ENCODE assay signal across 15 mouse cellular contexts in genomic region chr6:21325251-21325650, GRCm38 (mm10).
DNase-seq lines count a peak whose midpoint lies in the region; ATAC-seq and TF ChIP-seq lines count a peak whose summit lies in the region.
"Had no signal": no experiment of that assay in that cellular context is flagged by ENCODE, and none has a peak within 500 bp of the region (broad histone marks: within the 10 kb centered on the region; RNA-seq: fewer than 3 reads in every experiment).

No protein-coding gene starts in this region.

- H3K4me1 ChIP-seq in forebrain, embryonic 15.5 days = peaks cover 22% of the 10 kb centered on the region
- peaks cover 11% of the 10 kb centered on the region for H3K4me1 ChIP-seq in midbrain, embryonic 11.5 days (ENCODE audit: control insufficient read depth, insufficient read depth, low read length)
- no peaks in the 10 kb centered on the region for H3K4me1 ChIP-seq in liver, embryonic 11.5 days (replicated peaks; ENCODE audit: control insufficient read depth, insufficient read depth, low read length)
- H3K4me1 ChIP-seq in thymus, adult 2 months (replicated peaks; ENCODE audit: control insufficient read depth, insufficient read depth, low read length) = no peaks in the 10 kb centered on the region
- H3K4me1 ChIP-seq: heart, embryonic 15.5 days had no signal

- H3K36me3 ChIP-seq in forebrain, embryonic 15.5 days = no peaks in the 10 kb centered on the region
- H3K36me3 ChIP-seq in midbrain, embryonic 11.5 days (ENCODE audit: control insufficient read depth, insufficient read depth, low read length) = no peaks in the 10 kb centered on the region
- no peaks in the 10 kb centered on the region for H3K36me3 ChIP-seq in liver, embryonic 11.5 days (ENCODE audit: control insufficient read depth, insufficient read depth, low read length)
- no peaks in the 10 kb centered on the region for H3K36me3 ChIP-seq in thymus, adult 2 months (ENCODE audit: control insufficient read depth, insufficient read depth, low read length)
- H3K36me3 ChIP-seq: heart, embryonic 15.5 days; limb, embryonic 13.5 days had no signal

- no peak overlapping the region for H3K9ac ChIP-seq in forebrain, embryonic 15.5 days (replicated peaks)
- no peak overlapping the region for H3K9ac ChIP-seq in midbrain, embryonic 11.5 days (ENCODE audit: low read length)
- no peak overlapping the region for H3K9ac ChIP-seq in liver, embryonic 11.5 days (ENCODE audit: low read depth, low read length)
- H3K9ac ChIP-seq: heart, embryonic 15.5 days; limb, embryonic 13.5 days had no signal

- H3K4me2 ChIP-seq in forebrain, embryonic 15.5 days (replicated peaks) = no peak overlapping the region
- H3K4me2 ChIP-seq in midbrain, embryonic 11.5 days = no peak overlapping the region
- H3K4me2 ChIP-seq in liver, embryonic 11.5 days = no peak overlapping the region
- H3K4me2 ChIP-seq: heart, embryonic 15.5 days; limb, embryonic 13.5 days had no signal

- H3K4me3 ChIP-seq in forebrain, embryonic 15.5 days = no peak overlapping the region
- no peak overlapping the region for H3K4me3 ChIP-seq in midbrain, embryonic 11.5 days (ENCODE audit: low read depth, low read length)
- H3K4me3 ChIP-seq in liver, embryonic 11.5 days (ENCODE audit: low read depth, low read length) = no peak overlapping the region
- no peak overlapping the region for H3K4me3 ChIP-seq in thymus, adult 2 months (ENCODE audit: control insufficient read depth, insufficient read depth, low read length)
- H3K4me3 ChIP-seq: heart, embryonic 15.5 days; limb, embryonic 13.5 days had no signal

- H3K27me3 ChIP-seq in forebrain, embryonic 15.5 days = no peaks in the 10 kb centered on the region
- no peaks in the 10 kb centered on the region for H3K27me3 ChIP-seq in midbrain, embryonic 11.5 days (ENCODE audit: control insufficient read depth, insufficient read depth, low read length)
- H3K27me3 ChIP-seq in liver, embryonic 11.5 days (replicated peaks; ENCODE audit: control insufficient read depth, insufficient read depth, low read length) = no peaks in the 10 kb centered on the region
- H3K27me3 ChIP-seq in thymus, adult 2 months (ENCODE audit: control insufficient read depth, insufficient read depth, low read length) = no peaks in the 10 kb centered on the region
- H3K27me3 ChIP-seq: heart, embryonic 15.5 days; limb, embryonic 13.5 days had no signal

- no peak for TF ChIP-seq POLR2A in thymus, adult 2 months (IDR thresholded peaks at IDR 0.05; ENCODE audit: control insufficient read depth, extremely low read depth, insufficient read depth, low read length, poor library complexity)

- H3K27ac ChIP-seq in forebrain, embryonic 15.5 days (replicated peaks) = 0 out of 2 replicates have a peak overlapping the region, but pooled peaks have one; percentile 11
- peak overlapping the region; percentile 65; the same call in 1 of the 2 replicates for H3K27ac ChIP-seq in midbrain, embryonic 11.5 days (ENCODE audit: low read depth, low read length)
- H3K27ac ChIP-seq in liver, embryonic 11.5 days (ENCODE audit: low read depth, low read length) = no peak overlapping the region
- H3K27ac ChIP-seq in thymus, adult 2 months (ENCODE audit: control insufficient read depth, insufficient read depth, low read length) = no peak overlapping the region
- H3K27ac ChIP-seq: heart, embryonic 15.5 days; limb, embryonic 13.5 days had no signal

- no peaks in the 10 kb centered on the region for H3K9me3 ChIP-seq in forebrain, embryonic 15.5 days
- H3K9me3 ChIP-seq in midbrain, embryonic 11.5 days (ENCODE audit: control insufficient read depth, low read length) = no peaks in the 10 kb centered on the region
- no peaks in the 10 kb centered on the region for H3K9me3 ChIP-seq in liver, embryonic 11.5 days (ENCODE audit: control insufficient read depth, low read length)
- H3K9me3 ChIP-seq: heart, embryonic 15.5 days; limb, embryonic 13.5 days had no signal

- DNase-seq in ES-CJ7 (ENCODE audit: low read depth, low spot score) = peak; percentile 77
- peak; percentile 12 for DNase-seq in brain, embryonic 18.5 days (ENCODE audit: low read depth, low spot score)
- no peak for DNase-seq in midbrain, embryonic 11.5 days (ENCODE audit: low spot score, missing footprints)
- no peak for DNase-seq in liver, embryonic 11.5 days (ENCODE audit: low spot score)
- no peak for DNase-seq in urinary bladder, postnatal 36 days (ENCODE audit: low spot score in 2 of 2)
- no peak for DNase-seq in thymus, adult 2 months
- no peak for DNase-seq in right cerebral cortex, postnatal 14 days
- DNase-seq: adrenal gland, adult 8-10 months; kidney, postnatal 36 days; lung, adult 2 months had no signal

- no peak for TF ChIP-seq CTCF in thymus, adult 2 months (IDR thresholded peaks at IDR 0.05; ENCODE audit: borderline replicate concordance, control insufficient read depth, extremely low read depth, insufficient read depth, low read length, poor library complexity)

- peak; percentile 92 for ATAC-seq in forebrain, embryonic 15.5 days (replicated peaks)
- ATAC-seq in midbrain, embryonic 11.5 days (ENCODE audit: low FRiP score) = peak; percentile 92
- no peak for ATAC-seq in liver, embryonic 11.5 days (replicated peaks; ENCODE audit: low FRiP score)
- ATAC-seq: inflammation-experienced regulatory T-cells, adult 6 months; Patski had no signal

- WGBS in forebrain, embryonic 15.5 days = 7% methylated on average over 1 of the region's 1 CpGs
- WGBS in midbrain, embryonic 11.5 days = 5% methylated on average over 1 of the region's 1 CpGs
- WGBS in liver, embryonic 11.5 days = 61% methylated on average over 1 of the region's 1 CpGs
- 95% methylated on average over 1 of the region's 1 CpGs for WGBS in thymus, adult 2 months

Comparison
In these comparisons a context has a peak if more than half of its experiments do, and no peak if none do; other contexts are left out.
1. DNase-seq: peak in ES-CJ7 (single experiment) and brain, embryonic 18.5 days (single experiment); none in midbrain, embryonic 11.5 days (single experiment), liver, embryonic 11.5 days (single experiment), urinary bladder, postnatal 36 days (0 of 2), thymus, adult 2 months (single experiment) and right cerebral cortex, postnatal 14 days (single experiment).
2. H3K27ac ChIP-seq: peak in forebrain, embryonic 15.5 days (single experiment) and midbrain, embryonic 11.5 days (single experiment); none in liver, embryonic 11.5 days (single experiment) and thymus, adult 2 months (single experiment).